Mouse (Mus musculus) midbrain, embryonic 11.5 days (tissue): ENCODE results near the gene Pcsk5. TPM values are rescaled to one million over a fixed set of nuclear protein-coding genes. Genes with fewer than 3 reads are reported as not detected.

ENCODE experiments used
- ATAC-seq: fragments of 200-750 bp; cut with Nextera tagmentation; 2 replicates; pipeline ENCODE4 v1.8.0; 2017; ENCODE audit warnings: moderate TSS enrichment, moderate library complexity; ENCODE audit not compliant: low FRiP score
- DNase-seq: peaks from one replicate; pipeline ENCODE4 v3.0.0; 2015; ENCODE audit warnings: low spot score; ENCODE audit errors: missing footprints
- H3K27ac ChIP-seq: fragments of 300-500 bp; sonication (generic); 2 replicates; pipeline ENCODE4 v1.5.1; 2014; ENCODE audit warnings: low read depth, low read length
- H3K27me3 ChIP-seq: fragments of 300-500 bp; sonication (generic); 2 replicates; pipeline ENCODE4 v1.6.1; 2014; ENCODE audit warnings: mild to moderate bottlenecking, low read length, moderate library complexity, mixed read lengths; ENCODE audit not compliant: control insufficient read depth, insufficient read depth
- H3K36me3 ChIP-seq: fragments of 300-500 bp; sonication (generic); 2 replicates; pipeline ENCODE4 v1.6.1; 2014; ENCODE audit warnings: mild to moderate bottlenecking, low read length, moderate library complexity, mixed read lengths; ENCODE audit not compliant: control insufficient read depth, insufficient read depth
- H3K4me1 ChIP-seq: fragments of 300-500 bp; sonication (generic); 2 replicates; pipeline ENCODE4 v1.6.1; 2014; ENCODE audit warnings: low read length; ENCODE audit not compliant: control insufficient read depth, insufficient read depth
- H3K4me2 ChIP-seq: fragments of 300-500 bp; sonication (generic); 2 replicates; pipeline ENCODE4 v1.6.1; 2014; ENCODE audit warnings: mild to moderate bottlenecking, moderate library complexity
- H3K4me3 ChIP-seq: fragments of 300-500 bp; sonication (generic); 2 replicates; pipeline ENCODE4 v1.5.1; 2014; ENCODE audit warnings: low read depth, low read length
- H3K9ac ChIP-seq: fragments of 300-500 bp; sonication (generic); 2 replicates; pipeline ENCODE4 v1.6.1; 2014; ENCODE audit warnings: low read length
- H3K9me3 ChIP-seq: fragments of 300-500 bp; sonication (generic); 2 replicates; pipeline ENCODE4 v1.6.1; 2016; ENCODE audit warnings: low read length; ENCODE audit not compliant: control insufficient read depth
- WGBS: fragments of 180-500 bp; shearing (Covaris S2); extraction: QIAGEN DNeasy Blood & Tissue Kit; methylation state at CpG from one replicate; pipeline ENCODE4 v1.1.7; 2014; 5-methylcytosine and 5-hydroxymethylcytosine counted together
- polyA plus RNA-seq: library from polyadenylated mRNA; unstranded; fragments of >200 nt; fragmentation: Nextera tagmentation; extraction: Ambion mirVana; gene quantifications from 2 replicates; pipeline ENCODE4 v1.2.1, GENCODE M21; 2014

Pcsk5 gene
- polyA plus RNA-seq, 1 experiment from 2014 or later = 6.5 TPM

DNA sequence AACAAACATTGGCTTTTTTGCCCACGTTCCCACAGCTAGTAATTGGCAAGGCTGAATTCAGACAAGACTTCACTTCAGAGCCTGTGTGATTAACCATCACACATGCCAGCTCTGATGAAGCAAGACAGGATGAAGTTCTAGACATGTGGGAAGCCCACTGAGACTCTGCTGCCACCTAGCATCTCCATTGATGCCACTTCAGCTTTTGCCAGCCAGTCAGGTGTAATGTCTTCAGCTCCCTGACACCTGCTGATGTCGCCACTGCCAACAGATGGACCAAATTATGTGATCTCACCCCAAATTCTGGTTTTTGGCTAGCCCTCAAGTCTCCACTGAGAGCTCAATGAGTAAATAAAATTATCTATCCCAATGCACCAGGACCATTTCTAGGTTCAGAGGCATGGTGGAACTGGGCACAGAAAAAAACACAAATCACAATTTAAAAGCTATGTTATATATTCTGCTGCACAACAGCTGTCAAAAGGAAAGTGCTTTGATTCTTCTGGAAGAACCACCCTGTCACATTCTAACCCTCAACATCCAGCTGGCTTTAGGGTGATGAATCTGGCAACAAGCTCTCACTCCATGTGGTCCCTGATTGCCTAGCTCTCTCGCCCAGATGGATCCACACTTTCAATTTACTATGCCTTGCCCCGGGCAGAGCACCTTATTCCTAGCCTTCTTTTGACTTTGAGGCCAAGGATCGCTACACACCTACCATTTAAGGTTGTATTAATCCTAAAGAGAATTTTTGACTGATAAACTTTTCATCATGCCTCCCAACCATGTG is 67.6 kb downstream of the Pcsk5 start:
- ATAC-seq (no peak), DNase-seq (peak; percentile 45)
- no peak overlapping the region for H3K4me3 ChIP-seq
- no peak overlapping the region for H3K9ac ChIP-seq
- H3K27me3 ChIP-seq = no peaks in the 10 kb centered on the region
- H3K4me2 ChIP-seq = no peak overlapping the region
- H3K9me3 ChIP-seq = no peaks in the 10 kb centered on the region
- H3K4me1 ChIP-seq = no peaks in the 10 kb centered on the region
- 84% methylated on average over 5 of the region's 5 CpGs for WGBS
- no peak overlapping the region for H3K27ac ChIP-seq
- H3K36me3 ChIP-seq = no peaks in the 10 kb centered on the region

DNA sequence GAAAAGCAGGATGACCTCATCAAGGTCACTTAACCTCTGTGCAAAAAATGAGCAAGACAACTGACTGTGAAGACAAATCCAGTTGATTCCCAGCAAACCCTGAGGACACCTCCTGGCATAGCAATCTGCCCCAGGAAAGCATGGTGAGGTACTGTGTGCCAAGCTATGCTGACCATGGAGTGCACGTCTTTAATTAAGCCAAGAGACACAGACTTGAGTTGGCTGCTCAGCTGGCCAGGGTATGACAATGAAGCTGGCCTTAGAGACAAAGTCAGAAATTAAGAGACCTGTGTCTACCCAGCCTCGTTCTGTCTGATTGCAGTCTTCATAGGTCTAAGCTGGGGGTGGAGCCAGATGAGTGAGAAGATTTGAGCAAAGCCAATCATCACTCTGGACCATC is 72.4 kb downstream of the Pcsk5 start:
- ATAC-seq (no peak), DNase-seq (peak; percentile 65)
- Histone ChIP-seq H3K4me2 (no peak overlapping the region), H3K9me3 (no peaks in the 10 kb centered on the region), H3K4me3 (no peak overlapping the region), H3K27ac (no peak overlapping the region), H3K4me1 (no peaks in the 10 kb centered on the region), H3K36me3 (no peaks in the 10 kb centered on the region), H3K9ac (no peak overlapping the region), H3K27me3 (no peaks in the 10 kb centered on the region)
- WGBS = 79% methylated on average over 2 of the region's 2 CpGs

DNA sequence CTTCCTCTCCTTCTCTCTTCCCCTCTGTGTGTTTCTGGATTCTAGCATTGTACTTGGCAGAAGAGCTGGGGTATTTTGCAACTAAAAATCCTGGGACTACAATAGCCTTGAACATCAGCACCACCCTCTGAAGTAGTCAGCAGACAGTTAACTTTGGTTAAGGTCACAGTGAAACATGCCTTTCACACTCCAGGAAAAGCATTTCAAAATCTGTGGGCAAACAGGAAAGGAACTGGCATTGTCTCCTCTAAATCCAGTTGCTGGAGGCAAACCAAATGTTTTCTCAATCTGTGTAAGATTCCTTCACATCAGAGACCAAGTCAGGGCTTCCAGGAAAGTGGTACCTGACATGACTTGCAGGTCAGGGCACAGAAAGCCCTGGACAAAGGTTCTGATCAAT is 74.7 kb downstream of the Pcsk5 start:
- H3K36me3 ChIP-seq = no peaks in the 10 kb centered on the region
- no peaks in the 10 kb centered on the region for H3K27me3 ChIP-seq
- no peak overlapping the region for H3K27ac ChIP-seq
- H3K4me1 ChIP-seq = no peaks in the 10 kb centered on the region
- no peak for ATAC-seq
- no peak overlapping the region for H3K9ac ChIP-seq
- H3K4me2 ChIP-seq = no peak overlapping the region
- peak; percentile 33 for DNase-seq
- no peaks in the 10 kb centered on the region for H3K9me3 ChIP-seq
- no peak overlapping the region for H3K4me3 ChIP-seq

DNA sequence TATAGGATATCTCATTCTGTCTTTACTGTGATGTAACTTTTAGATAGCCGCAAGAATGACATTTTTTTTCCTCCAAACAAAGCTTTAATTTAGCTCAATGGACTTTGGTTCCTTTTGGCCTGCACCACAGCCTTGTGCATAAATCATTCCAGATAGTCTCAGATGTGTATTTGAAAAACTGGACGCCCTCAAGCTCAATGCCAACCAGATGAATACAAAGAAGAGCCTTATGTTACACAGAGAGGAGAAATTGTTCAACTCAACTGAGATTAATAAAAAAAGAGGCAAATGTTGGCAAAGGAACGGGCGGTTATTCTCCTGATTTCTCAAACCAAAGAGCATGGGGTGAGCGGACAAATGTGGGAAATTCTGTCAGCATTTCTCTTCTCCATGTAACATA is 75.8 kb downstream of the Pcsk5 start:
- ATAC-seq = no peak
- H3K4me2 ChIP-seq = no peak overlapping the region
- no peaks in the 10 kb centered on the region for H3K4me1 ChIP-seq
- no peak overlapping the region for H3K4me3 ChIP-seq
- no peaks in the 10 kb centered on the region for H3K36me3 ChIP-seq
- H3K9me3 ChIP-seq = no peaks in the 10 kb centered on the region
- peak; percentile 83 for DNase-seq
- no peaks in the 10 kb centered on the region for H3K27me3 ChIP-seq
- H3K27ac ChIP-seq = no peak overlapping the region
- WGBS = 81% methylated on average over 5 of the region's 5 CpGs
- H3K9ac ChIP-seq = no peak overlapping the region

DNA sequence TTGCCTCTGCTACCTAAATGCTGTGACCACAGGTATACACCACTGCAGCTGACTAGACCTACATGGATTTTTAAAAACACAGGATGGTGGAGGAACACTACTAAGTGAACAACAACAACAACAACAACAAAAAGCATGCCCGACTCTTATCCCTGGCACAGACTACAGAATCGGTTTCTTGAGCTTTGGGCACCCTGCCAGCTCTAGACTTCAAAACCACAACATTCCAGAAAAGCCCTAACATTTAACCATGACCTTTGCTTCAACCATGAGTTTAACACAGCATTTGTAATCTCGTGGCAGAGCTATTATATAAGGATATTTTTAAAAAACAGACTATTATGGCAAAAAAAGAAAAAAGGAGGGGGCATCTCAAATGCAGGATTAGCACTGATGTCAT is 84.6 kb downstream of the Pcsk5 start:
- ATAC-seq = no peak
- no peak for DNase-seq
- no peaks in the 10 kb centered on the region for H3K9me3 ChIP-seq
- H3K27me3 ChIP-seq = no peaks in the 10 kb centered on the region
- H3K36me3 ChIP-seq = no peaks in the 10 kb centered on the region
- no peak overlapping the region for H3K9ac ChIP-seq
- no peak overlapping the region for H3K4me2 ChIP-seq
- H3K4me1 ChIP-seq = no peaks in the 10 kb centered on the region
- no peak overlapping the region for H3K4me3 ChIP-seq
- WGBS = 85% methylated on average over 3 of the region's 3 CpGs
- no peak overlapping the region for H3K27ac ChIP-seq

DNA sequence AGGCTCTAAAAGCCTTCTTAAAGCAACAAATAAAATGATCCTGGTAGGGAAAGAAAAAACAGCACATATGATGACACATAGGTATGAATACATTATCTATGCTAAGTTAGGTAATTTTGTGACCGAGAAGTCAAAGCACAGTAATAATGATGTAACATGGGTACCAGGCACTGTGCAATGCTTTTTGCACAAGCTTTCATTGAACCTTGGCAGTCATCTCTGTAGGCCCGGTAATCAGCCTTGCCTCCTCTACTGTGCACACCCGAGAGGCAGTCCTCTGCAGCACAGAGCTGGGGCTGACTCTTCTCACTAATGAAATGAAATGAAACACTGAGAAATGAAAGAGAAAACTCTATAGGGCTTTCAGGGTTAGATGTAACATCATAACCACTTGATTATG is 89.1 kb downstream of the Pcsk5 start:
- H3K4me2 ChIP-seq = no peak overlapping the region
- no peaks in the 10 kb centered on the region for H3K27me3 ChIP-seq
- WGBS = 94% methylated on average over 3 of the region's 3 CpGs
- no peaks in the 10 kb centered on the region for H3K9me3 ChIP-seq
- no peak for ATAC-seq
- H3K4me1 ChIP-seq = no peaks in the 10 kb centered on the region
- no peak for DNase-seq
- H3K9ac ChIP-seq = no peak overlapping the region
- H3K36me3 ChIP-seq = no peaks in the 10 kb centered on the region
- H3K4me3 ChIP-seq = no peak overlapping the region
- no peak overlapping the region for H3K27ac ChIP-seq

DNA sequence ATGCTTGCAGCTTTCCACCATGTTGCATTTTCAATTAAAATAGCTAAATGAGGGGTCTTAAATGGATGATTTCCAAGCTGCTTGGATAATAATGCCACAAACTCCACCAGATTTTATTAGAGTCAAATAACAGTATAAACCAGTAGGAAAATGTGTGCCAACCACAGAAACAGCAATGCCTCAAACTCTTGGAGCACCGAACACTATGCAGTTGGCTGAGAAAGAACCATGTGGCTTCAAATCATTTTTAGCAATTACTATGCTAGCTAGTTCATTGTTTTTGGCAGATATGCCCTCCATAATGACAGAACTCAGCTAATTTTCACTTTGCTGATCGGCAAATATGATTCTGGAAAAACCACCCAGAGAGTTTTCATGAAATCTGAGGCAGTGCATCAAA is 92.1 kb downstream of the Pcsk5 start:
- Histone ChIP-seq H3K36me3 (no peaks in the 10 kb centered on the region), H3K4me2 (no peak overlapping the region), H3K9ac (no peak overlapping the region), H3K27me3 (no peaks in the 10 kb centered on the region), H3K9me3 (no peaks in the 10 kb centered on the region), H3K4me3 (no peak overlapping the region), H3K4me1 (no peaks in the 10 kb centered on the region), H3K27ac (no peak overlapping the region)
- no peak for ATAC-seq
- no peak for DNase-seq
- whole genome bisulfite sequencing = 90% methylated on average over 2 of the region's 2 CpGs

DNA sequence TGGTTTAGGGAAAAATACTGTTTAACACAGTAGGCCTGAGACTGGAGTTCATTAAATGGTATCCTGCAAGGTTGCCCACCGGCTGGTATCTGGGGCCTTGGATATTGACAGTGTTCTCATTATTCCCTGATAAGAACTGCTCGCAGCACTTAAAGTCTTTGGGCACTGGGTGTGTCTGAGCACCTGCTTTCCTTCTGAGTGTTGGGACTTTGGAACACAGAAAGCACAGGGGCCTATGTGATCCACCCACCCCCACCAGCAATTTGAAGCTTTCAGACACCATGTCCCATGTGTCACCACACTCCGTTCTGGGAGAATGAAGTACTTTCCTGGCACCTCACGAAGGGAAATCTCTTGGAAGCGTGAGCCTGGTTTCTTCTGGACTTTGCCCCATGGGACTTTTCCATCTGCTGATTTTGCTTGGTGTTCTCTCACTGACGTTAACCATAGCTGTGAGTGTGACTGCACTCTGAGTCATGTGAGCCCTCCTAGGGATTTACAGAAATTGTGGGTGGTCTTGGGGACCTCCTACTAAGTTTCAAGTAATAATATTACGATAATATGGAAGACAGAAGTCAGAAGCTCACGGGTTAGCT is 92.9 kb downstream of the Pcsk5 start:
- DNase-seq = peak; percentile 23
- Histone ChIP-seq H3K9ac (no peak overlapping the region), H3K27ac (no peak overlapping the region), H3K4me2 (no peak overlapping the region), H3K4me1 (no peaks in the 10 kb centered on the region), H3K36me3 (no peaks in the 10 kb centered on the region), H3K27me3 (no peaks in the 10 kb centered on the region), H3K9me3 (no peaks in the 10 kb centered on the region), H3K4me3 (no peak overlapping the region)
- ATAC-seq = no peak
- 88% methylated on average over 8 of the region's 8 CpGs for WGBS

DNA sequence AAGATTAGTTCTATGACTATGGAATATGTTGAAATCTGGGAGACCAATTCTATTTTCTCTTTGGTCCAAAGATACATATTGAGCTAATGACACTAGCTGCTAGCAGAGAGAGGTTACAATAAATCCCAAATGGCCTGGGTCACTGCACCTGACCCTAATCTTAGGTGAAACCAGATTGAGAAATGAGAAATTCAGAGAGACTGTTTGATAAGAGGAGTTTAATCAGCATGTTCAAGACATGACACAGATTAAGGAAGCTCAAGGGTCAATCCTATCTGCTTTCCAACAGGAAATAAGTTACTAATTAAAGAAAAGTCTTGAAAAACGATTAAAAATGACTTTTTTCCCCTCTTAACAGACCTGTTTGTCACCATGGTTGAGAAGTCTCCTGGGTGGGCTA is 96.0 kb downstream of the Pcsk5 start:
- ATAC-seq = no peak
- H3K27me3 ChIP-seq = no peaks in the 10 kb centered on the region
- DNase-seq = no peak
- no peaks in the 10 kb centered on the region for H3K9me3 ChIP-seq
- no peaks in the 10 kb centered on the region for H3K4me1 ChIP-seq
- no peak overlapping the region for H3K27ac ChIP-seq
- H3K4me3 ChIP-seq = no peak overlapping the region
- no peak overlapping the region for H3K9ac ChIP-seq
- 54% methylated on average over 1 of the region's 1 CpGs for WGBS
- H3K36me3 ChIP-seq = no peaks in the 10 kb centered on the region
- no peak overlapping the region for H3K4me2 ChIP-seq
